Mouse (Mus musculus) ZHBTc4 (cell line): ENCODE results near the gene Dhx30.
A peak's percentile ranks its signal among the peaks of the same experiment; 100 is the strongest.

Experiments
- DNase-seq: peaks from one replicate; pipeline ENCODE4 v3.0.0-alpha.2; 2011; ENCODE audit warnings: low read depth, low spot score

Dhx30 gene

GRCm38 (mm10) chr9:110045763-110046377, 71.8 kb downstream of the Dhx30 start:
- no peak for DNase-seq

- no peak for DNase-seq
Measured at GRCm38 (mm10) chr9:110044373-110044772, 73.3 kb downstream of the Dhx30 start.

GRCm38 (mm10) chr9:110038485-110038884, 79.1 kb downstream of the Dhx30 start:
- no peak for DNase-seq

- DNase-seq = no peak
Measured at GRCm38 (mm10) chr9:110037895-110038294, 79.7 kb downstream of the Dhx30 start.

GRCm38 (mm10) chr9:110035091-110035490, 82.5 kb downstream of the Dhx30 start:
- DNase-seq = peak; percentile 78
